Mouse (Mus musculus): Measurements from ENCODE around the gene Prune2.

GRCm38 (mm10) chr19:17256388-17256787, 300.5 kb downstream of the Prune2 start:
- TF ChIP-seq CTCF (IDR thresholded peaks at IDR 0.05 in 2 of 3, conservative IDR thresholded peaks at IDR 0.05 in 1 of 3; ENCODE audit: control insufficient read depth in 1 of 3, insufficient read depth in 1 of 3, low read depth in 2 of 3, low read length in 3 of 3, poor library complexity in 1 of 3, severe bottlenecking in 1 of 3) (no peak), MAFK (IDR thresholded peaks at IDR 0.05; ENCODE audit: borderline replicate concordance, low read depth, low read length) (no peak), POLR2A (IDR thresholded peaks at IDR 0.05; ENCODE audit: control insufficient read depth in 1 of 2, insufficient read depth in 1 of 2, low read depth in 1 of 2, low read length in 2 of 2, poor library complexity in 1 of 2) (no peak), BHLHE40 (IDR thresholded peaks at IDR 0.05; ENCODE audit: borderline replicate concordance, low read depth, low read length) (no peak), GATA1 (IDR thresholded peaks at IDR 0.05; ENCODE audit: low read depth, low read length) (no peak), TAL1 (IDR thresholded peaks at IDR 0.05; ENCODE audit: low read length) (no peak)

Data from MEL (cell line).